Mouse (Mus musculus): ENCODE results near the gene Dtx2.
A peak's percentile ranks its signal among the peaks of the same experiment; 100 is the strongest.

Gene Dtx2

GRCm38 (mm10) chr5:135994725-135995687 is at the start of gene Dtx2:
Gene Dtx2, plus strand, starts transcription at chr5:135994800.
- DNase-seq (ENCODE audit: low read depth, low spot score), result peak; percentile 88

GRCm38 (mm10) chr5:135945916-135946408 is 48.6 kb upstream of the Dtx2 start:
- DNase-seq (ENCODE audit: low read depth, low spot score), result no peak

- no peak for DNase-seq (ENCODE audit: low read depth, low spot score)
These were observed 48.0 kb upstream of the Dtx2 start for GRCm38 (mm10) chr5:135946621-135947020.

- no peak for DNase-seq (ENCODE audit: low read depth, low spot score)
These were observed 43.7 kb upstream of the Dtx2 start for GRCm38 (mm10) chr5:135950710-135951412.

- no peak for DNase-seq (ENCODE audit: low read depth, low spot score)
These were observed 42.9 kb upstream of the Dtx2 start for GRCm38 (mm10) chr5:135951660-135952059.

GRCm38 (mm10) chr5:135952830-135953229 is 41.8 kb upstream of the Dtx2 start:
- no peak for DNase-seq (ENCODE audit: low read depth, low spot score)

- no peak for DNase-seq (ENCODE audit: low read depth, low spot score)
These were observed 38.0 kb upstream of the Dtx2 start for GRCm38 (mm10) chr5:135956300-135957206.

GRCm38 (mm10) chr5:135957207-135957974 is 37.2 kb upstream of the Dtx2 start:
- DNase-seq (ENCODE audit: low read depth, low spot score), result peak; percentile 97

- no peak for DNase-seq (ENCODE audit: low read depth, low spot score)
These were observed 36.2 kb upstream of the Dtx2 start for GRCm38 (mm10) chr5:135958367-135958766.

GRCm38 (mm10) chr5:135959911-135960310 is 34.7 kb upstream of the Dtx2 start:
- DNase-seq (ENCODE audit: low read depth, low spot score), result no peak

- DNase-seq (ENCODE audit: low read depth, low spot score), result no peak
These were observed 33.5 kb upstream of the Dtx2 start for GRCm38 (mm10) chr5:135960909-135961635.

- no peak for DNase-seq (ENCODE audit: low read depth, low spot score)
These were observed 32.5 kb upstream of the Dtx2 start for GRCm38 (mm10) chr5:135962125-135962491.

GRCm38 (mm10) chr5:135962492-135963279 is 31.9 kb upstream of the Dtx2 start:
- DNase-seq (ENCODE audit: low read depth, low spot score), result peak; percentile 99

- DNase-seq (ENCODE audit: low read depth, low spot score), result no peak
These were observed 31.3 kb upstream of the Dtx2 start for GRCm38 (mm10) chr5:135963280-135963627.

GRCm38 (mm10) chr5:135965501-135965930 is 29.1 kb upstream of the Dtx2 start:
- no peak for DNase-seq (ENCODE audit: low read depth, low spot score)

GRCm38 (mm10) chr5:135966866-135967265 is 27.7 kb upstream of the Dtx2 start:
- DNase-seq (ENCODE audit: low read depth, low spot score), result no peak

GRCm38 (mm10) chr5:135968781-135969180 is 25.8 kb upstream of the Dtx2 start:
- no peak for DNase-seq (ENCODE audit: low read depth, low spot score)

GRCm38 (mm10) chr5:135970247-135970646 is 24.4 kb upstream of the Dtx2 start:
- DNase-seq (ENCODE audit: low read depth, low spot score), result no peak

GRCm38 (mm10) chr5:135971876-135972275 is 22.7 kb upstream of the Dtx2 start:
- no peak for DNase-seq (ENCODE audit: low read depth, low spot score)

All from forelimb bud, embryonic 11.5 days (tissue).